Mouse (Mus musculus): ENCODE data around the gene Akap6. TPM values are rescaled to one million over a fixed set of nuclear protein-coding genes. Genes with fewer than 3 reads are reported as not detected.

Gene Akap6
- total and polyA plus RNA-seq, 2 experiments: 0.01 to 0.09 TPM

DNA sequence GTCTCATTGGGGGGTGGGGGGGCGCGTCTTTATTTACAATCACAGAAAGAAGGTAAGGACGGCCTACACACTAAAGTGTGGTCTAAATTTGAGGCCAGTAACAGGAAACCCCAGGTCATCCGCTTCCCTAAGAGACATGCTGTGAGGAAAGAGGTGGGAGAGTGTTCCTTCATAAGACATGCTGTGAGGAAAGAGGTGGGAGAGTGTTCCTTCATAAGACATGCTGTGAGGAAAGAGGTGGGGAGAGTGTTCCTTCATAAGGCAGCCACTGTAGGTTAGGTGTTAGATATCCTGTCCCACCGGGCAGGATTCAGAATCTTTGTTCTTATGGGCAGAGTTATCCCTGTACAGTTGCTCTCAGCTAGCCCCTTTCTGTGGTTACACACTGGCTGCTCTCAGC, 494.5 kb downstream of the Akap6 start:
- Histone ChIP-seq H3K79me2 (ENCODE audit: control insufficient read depth, insufficient read depth, low read length) (no peaks in the 10 kb centered on the region), H3K27ac (replicated peaks; ENCODE audit: insufficient read depth, low read depth, low read length) (no peak overlapping the region), H3K9ac (ENCODE audit: low read depth, low read length) (no peak overlapping the region), H3K4me3 (ENCODE audit: insufficient read depth, low read depth, low read length) (no peak overlapping the region), H3K27me3 (ENCODE audit: control insufficient read depth, insufficient read depth, low read length) (no peaks in the 10 kb centered on the region), H3K4me1 (ENCODE audit: control insufficient read depth, insufficient read depth, low read length) (no peaks in the 10 kb centered on the region), H3K36me3 (ENCODE audit: control insufficient read depth, insufficient read depth, low read length) (no peaks in the 10 kb centered on the region)
- TF ChIP-seq POLR2A (IDR thresholded peaks at IDR 0.05; ENCODE audit: extremely low read depth, insufficient read depth, low read length) (no peak), CTCF (IDR thresholded peaks at IDR 0.05; ENCODE audit: low read depth, low read length) (no peak)
- no peak for DNase-seq (ENCODE audit: extremely low read depth, low read depth, low spot score)
- WGBS: 83% methylated on average over 5 of the region's 5 CpGs

Other genes with a start within 250 kb of the Akap6 start
- 83.8 and 92.7 TPM in 2 replicates for gene Arhgap5, start 195.4 kb upstream of the Akap6 start, total RNA-seq (2014; rRNA removed)
- gene Arhgap5, start 195.4 kb upstream of the Akap6 start, polyA plus RNA-seq (2012; rRNA removed): 3.1 and 3.5 TPM in 2 replicates

Data from liver, adult 2 months (tissue).